ENCODE assay signal across 9 mouse cellular contexts in genomic region chr8:121649904-121650303, GRCm38 (mm10). TPM values are rescaled to one million over a fixed set of nuclear protein-coding genes. Genes with fewer than 3 reads are reported as not detected.
A peak's percentile ranks its signal among the peaks of the same experiment; 100 is the strongest.
DNase-seq lines count a peak whose midpoint lies in the region; ATAC-seq and TF ChIP-seq lines count a peak whose summit lies in the region.
"Had no signal": no experiment of that assay in that cellular context is flagged by ENCODE, and none has a peak within 500 bp of the region (broad histone marks: within the 10 kb centered on the region; RNA-seq: fewer than 3 reads in every experiment).

No protein-coding gene starts in this region.

- WGBS in neural tube, embryonic 11.5 days: 62% methylated on average over 10 of the region's 10 CpGs
- 15% methylated on average over 10 of the region's 10 CpGs for WGBS in hindbrain, postnatal 0 days
- 72% methylated on average over 10 of the region's 10 CpGs for WGBS in liver, embryonic 11.5 days

- no peak for DNase-seq in neural tube, embryonic 11.5 days (ENCODE audit: low spot score)
- no peak for DNase-seq in neural tube, embryonic 10.5 days (ENCODE audit: extremely low spot score, low spot score)
- no peak for DNase-seq in hindbrain, postnatal 0 days (ENCODE audit: low spot score)
- no peak for DNase-seq in liver, embryonic 11.5 days (ENCODE audit: low spot score)
- DNase-seq in embryo, embryonic 10.5 days (ENCODE audit: low spot score): no peak
- DNase-seq in embryo, embryonic 9.5 days (ENCODE audit: extremely low spot score): no peak
- DNase-seq in testis, postnatal 14 days (ENCODE audit: low spot score): no peak
- no peak for DNase-seq in layer of hippocampus, adult 9-11 months

- H3K27me3 ChIP-seq in neural tube, embryonic 11.5 days (ENCODE audit: control insufficient read depth, insufficient read depth, low read length): no peaks in the 10 kb centered on the region
- no peaks in the 10 kb centered on the region for H3K27me3 ChIP-seq in hindbrain, postnatal 0 days (ENCODE audit: insufficient read depth, low read length)
- H3K27me3 ChIP-seq in liver, embryonic 11.5 days (replicated peaks; ENCODE audit: control insufficient read depth, insufficient read depth, low read length): peaks cover 55% of the 10 kb centered on the region

- peaks cover 38% of the 10 kb centered on the region for H3K4me1 ChIP-seq in neural tube, embryonic 11.5 days (ENCODE audit: control insufficient read depth, insufficient read depth, low read length)
- H3K4me1 ChIP-seq in hindbrain, postnatal 0 days (ENCODE audit: insufficient read depth, low read length): peaks cover 48% of the 10 kb centered on the region
- H3K4me1 ChIP-seq in liver, embryonic 11.5 days (replicated peaks; ENCODE audit: control insufficient read depth, insufficient read depth, low read length): peaks cover 22% of the 10 kb centered on the region

- no peak for TF ChIP-seq CTCF in hindbrain, postnatal 0 days (IDR thresholded peaks at IDR 0.05; ENCODE audit: low read depth)

- no peaks in the 10 kb centered on the region for H3K36me3 ChIP-seq in neural tube, embryonic 11.5 days (ENCODE audit: control insufficient read depth, insufficient read depth, low read length)
- no peaks in the 10 kb centered on the region for H3K36me3 ChIP-seq in hindbrain, postnatal 0 days (ENCODE audit: insufficient read depth, low read length)
- no peaks in the 10 kb centered on the region for H3K36me3 ChIP-seq in liver, embryonic 11.5 days (ENCODE audit: control insufficient read depth, insufficient read depth, low read length)

- no peaks in the 10 kb centered on the region for H3K9me3 ChIP-seq in neural tube, embryonic 11.5 days (ENCODE audit: control insufficient read depth, low read length)
- no peaks in the 10 kb centered on the region for H3K9me3 ChIP-seq in hindbrain, postnatal 0 days (ENCODE audit: low read length)
- H3K9me3 ChIP-seq in liver, embryonic 11.5 days (ENCODE audit: control insufficient read depth, low read length): no peaks in the 10 kb centered on the region

- peak overlapping the region; percentile 47 for H3K9ac ChIP-seq in neural tube, embryonic 11.5 days (ENCODE audit: low read length)
- peak overlapping the region; percentile 89 for H3K9ac ChIP-seq in hindbrain, postnatal 0 days (replicated peaks; ENCODE audit: low read length)
- H3K9ac ChIP-seq in liver, embryonic 11.5 days (ENCODE audit: low read depth, low read length): no peak overlapping the region

- H3K4me3 ChIP-seq in neural tube, embryonic 11.5 days (ENCODE audit: low read depth, low read length): peak overlapping the region; percentile 90
- peak overlapping the region; percentile 81 for H3K4me3 ChIP-seq in hindbrain, postnatal 0 days (ENCODE audit: low read length)
- H3K4me3 ChIP-seq in liver, embryonic 11.5 days (ENCODE audit: low read depth, low read length): no peak overlapping the region
- H3K4me3 ChIP-seq: megakaryocyte, embryonic 14.5 days had no signal

- H3K4me2 ChIP-seq in neural tube, embryonic 11.5 days (ENCODE audit: low read depth): peak overlapping the region; percentile 98
- peak overlapping the region; percentile 92 for H3K4me2 ChIP-seq in hindbrain, postnatal 0 days (ENCODE audit: low read depth, low read length)
- H3K4me2 ChIP-seq in liver, embryonic 11.5 days: peak overlapping the region; percentile 79

- ATAC-seq in neural tube, embryonic 11.5 days (ENCODE audit: insufficient read depth, low FRiP score, low TSS enrichment): no peak
- no peak for ATAC-seq in hindbrain, postnatal 0 days
- no peak for ATAC-seq in liver, embryonic 11.5 days (replicated peaks; ENCODE audit: low FRiP score)

- H3K27ac ChIP-seq in neural tube, embryonic 11.5 days (ENCODE audit: low read depth, low read length): no peak overlapping the region
- no peak overlapping the region for H3K27ac ChIP-seq in hindbrain, postnatal 0 days
- H3K27ac ChIP-seq in liver, embryonic 11.5 days (ENCODE audit: low read depth, low read length): no peak overlapping the region

RNA-seq across cellular contexts. Expression of gene Zcchc14, which starts 2.8 kb away (rescaled TPM):
- 21.3 and 23.3 TPM in 2 replicates for polyA plus RNA-seq in neural tube, embryonic 11.5 days (2014; fragmentation: Nextera tagmentation; extraction: Ambion mirVana)
- 66.4 and 66.5 TPM in 2 replicates for total RNA-seq in hindbrain, postnatal 0 days (2014; rRNA removed)
- polyA plus RNA-seq in hindbrain, postnatal 0 days (2015; fragmentation: Nextera tagmentation; extraction: Ambion mirVana): 13.9 and 14.3 TPM in 2 replicates
- polyA plus RNA-seq in liver, embryonic 11.5 days (2014; fragmentation: Nextera tagmentation; extraction: Ambion mirVana): 6.2 and 7.3 TPM in 2 replicates

RNA-seq across cellular contexts. Expression of gene Map1lc3b, which starts 59.7 kb away (rescaled TPM):
- polyA plus RNA-seq in neural tube, embryonic 11.5 days (2014; fragmentation: Nextera tagmentation; extraction: Ambion mirVana): 304 and 313 TPM in 2 replicates
- 274 and 288 TPM in 2 replicates for total RNA-seq in hindbrain, postnatal 0 days (2014; rRNA removed)
- 346 and 360 TPM in 2 replicates for polyA plus RNA-seq in hindbrain, postnatal 0 days (2015; fragmentation: Nextera tagmentation; extraction: Ambion mirVana)
- polyA plus RNA-seq in liver, embryonic 11.5 days (2014; fragmentation: Nextera tagmentation; extraction: Ambion mirVana): 161 and 167 TPM in 2 replicates
